Mouse (Mus musculus) adrenal gland (tissue): ENCODE data around the gene Vipas39.
"Not testable (repeated sequence)": the region's sequence is repeated elsewhere in the genome, so short reads cannot be mapped to it uniquely, and the experiment has no call there.

Experiments used
- intact Hi-C: fragments of 180-260 bp; cut with DNase I; formaldehyde crosslinking; loops from one replicate; pipeline ENCODE4 v1.15.1; 2025
- long read RNA-seq, 2 experiments: library from polyadenylated mRNA; unstranded; transcript quantifications; one replicate each; pipeline ENCODE4 v2.0.0; 2020; ENCODE audit warnings: borderline replicate concordance in 1 of 2; ENCODE audit not compliant: insufficient replicate concordance in 1 of 2

Vipas39 gene
- long read RNA-seq, experiment 1, transcript Vipas39-202 (20 exons, 2,524 nt), result major isoform, 17 of 21 reads
- long read RNA-seq, experiment 1, partial matches to known transcripts, result 2 of 21 reads
- long read RNA-seq, experiment 1, other reads (novel, unspliced or antisense), result 1 of 21 reads
- long read RNA-seq, experiment 2, transcript Vipas39-206 (12 exons, 1,790 nt), result minor isoform, 5 of 27 reads
- long read RNA-seq, experiment 2, transcript Vipas39-202 (20 exons, 2,524 nt), result major isoform, 12 of 27 reads
- long read RNA-seq, experiment 2, partial matches to known transcripts, result 7 of 27 reads
- long read RNA-seq, experiment 2, other reads (novel, unspliced or antisense), result 3 of 27 reads

DNA sequence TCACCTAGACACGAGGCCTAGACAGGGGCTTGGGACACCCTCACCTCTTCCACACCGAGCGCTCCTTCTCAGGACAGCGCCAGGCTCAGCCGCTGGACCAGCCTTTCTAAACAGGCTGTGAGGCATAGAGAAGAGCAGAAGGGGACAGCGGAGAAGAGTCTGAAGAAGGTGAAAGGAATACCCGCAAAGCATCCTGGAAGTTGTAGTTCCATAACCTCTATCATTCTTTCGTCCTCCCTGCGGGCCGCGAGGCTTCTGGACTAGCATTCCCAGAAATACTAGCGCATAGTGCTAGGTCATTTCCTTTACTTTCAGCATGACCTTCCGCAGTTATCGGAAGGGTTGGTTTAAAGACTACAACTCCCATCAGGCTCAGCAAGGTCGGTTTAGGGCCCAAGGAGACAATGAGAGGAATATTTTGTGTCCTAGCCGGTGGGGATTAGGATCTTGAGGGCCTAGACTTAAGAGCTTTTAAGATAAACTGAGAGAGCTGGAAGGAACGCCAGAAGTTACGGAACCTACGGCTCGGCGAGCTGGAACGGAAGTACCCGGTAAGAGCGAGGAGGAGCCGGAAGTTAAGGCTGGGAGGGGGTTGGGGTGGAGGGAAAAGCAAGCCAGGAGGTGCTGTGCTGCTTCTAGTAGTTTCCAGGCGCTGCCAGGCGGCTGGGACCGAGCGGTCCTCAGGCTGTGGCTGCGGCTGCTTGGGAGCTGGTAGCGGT is at the start of gene Vipas39, which contains the start of gene Ahsa1:
TSS of gene Vipas39 (minus strand) at position 149 of the 719 bp plus-strand sequence.
TSS of gene Ahsa1 (plus strand) at position 372 of the 719 bp plus-strand sequence.
- intact Hi-C loops, result loop anchor here (5.0 kb wide), 2 partner anchors 66 to 156 kb away; no protein-coding TSS in a partner anchor

DNA sequence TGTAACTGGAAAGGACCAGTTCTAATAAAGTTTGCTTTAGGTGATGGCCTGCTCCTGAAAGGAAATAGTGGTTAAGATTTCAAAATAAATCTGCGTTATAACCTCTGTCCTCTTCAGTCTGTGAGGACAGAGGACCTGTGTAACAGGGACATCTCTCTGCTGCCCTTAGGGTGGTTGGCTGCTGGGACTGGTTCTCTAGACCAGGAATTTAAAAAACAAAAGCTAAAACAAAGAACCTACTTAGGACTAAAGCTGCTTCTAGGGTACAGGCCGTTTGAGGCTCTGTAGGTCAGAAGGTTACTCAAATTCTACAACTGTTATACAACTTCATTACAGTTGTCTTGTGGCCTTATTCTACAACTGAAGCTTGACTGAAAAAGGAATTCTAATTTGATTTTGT is 47.0 kb upstream of the Vipas39 start:
- intact Hi-C loops, result no loop called here

DNA sequence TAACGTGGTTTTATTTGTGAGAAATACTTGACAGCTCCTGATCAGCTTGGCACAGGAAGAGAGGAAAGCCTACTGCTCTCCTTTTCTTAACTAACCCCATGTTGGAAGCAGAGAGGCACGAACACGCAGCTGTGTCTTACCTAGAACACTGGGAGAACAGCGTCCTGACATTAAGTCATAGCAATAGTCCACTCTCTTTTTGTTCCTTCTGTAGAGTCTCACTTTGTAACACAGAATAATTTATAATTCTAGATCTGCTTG is 40.5 kb upstream of the Vipas39 start:
- intact Hi-C loops, result not testable (repeated sequence)

DNA sequence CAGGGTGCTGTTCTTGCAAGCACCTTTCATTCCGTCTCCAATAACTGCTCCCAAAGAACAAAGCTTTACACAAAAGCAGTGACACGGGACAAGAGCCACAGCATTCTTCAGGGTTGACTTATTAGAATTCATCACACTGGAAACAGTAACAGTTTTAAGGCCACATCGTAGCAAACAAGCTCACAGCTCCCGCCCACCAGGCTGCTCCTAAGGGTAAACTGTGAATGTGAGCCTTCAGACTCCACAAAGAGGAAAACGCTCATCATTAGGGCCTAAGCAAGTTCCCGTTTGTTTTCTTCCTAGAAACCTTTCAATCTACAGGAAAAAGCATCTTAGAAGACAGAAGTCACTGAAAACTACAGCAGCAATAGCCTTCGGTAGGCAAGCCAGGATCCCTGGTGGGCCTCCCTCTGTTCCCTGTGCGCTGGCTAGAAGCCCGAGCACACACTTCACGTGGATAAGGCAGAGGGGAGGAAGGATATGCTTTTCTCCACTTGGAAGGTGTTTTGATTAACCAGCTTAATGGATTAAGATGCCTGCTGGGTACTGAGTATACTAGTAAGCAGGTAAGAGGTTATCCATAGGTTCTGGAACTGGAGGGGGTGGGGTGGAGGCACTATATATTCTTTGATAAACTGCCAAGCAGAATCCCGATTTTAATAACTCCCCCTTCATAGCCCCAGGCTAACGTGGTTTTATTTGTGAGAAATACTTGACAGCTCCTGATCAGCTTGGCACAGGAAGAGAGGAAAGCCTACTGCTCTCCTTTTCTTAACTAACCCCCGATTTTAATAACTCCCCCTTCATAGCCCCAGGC is 39.9 kb upstream of the Vipas39 start:
- intact Hi-C loops, result no loop called here

DNA sequence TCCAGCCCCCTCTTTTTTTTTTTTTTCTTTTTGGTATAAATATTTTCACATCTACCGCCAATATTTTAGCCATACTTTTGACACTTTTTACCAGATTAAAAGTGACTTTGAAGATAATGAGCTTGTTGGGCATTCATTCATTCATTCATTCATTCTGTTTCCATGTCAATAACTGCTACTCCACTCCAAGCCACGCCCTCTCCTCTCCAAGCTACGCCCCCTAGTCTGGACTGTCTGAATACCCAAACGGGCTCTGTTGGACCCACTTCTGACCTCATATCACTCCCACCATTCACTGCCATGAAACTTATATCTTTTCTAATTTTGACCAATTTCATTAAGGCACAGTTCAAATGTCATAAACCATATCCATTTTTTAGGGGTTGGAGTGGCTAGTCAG is 35.1 kb upstream of the Vipas39 start:
- intact Hi-C loops, result no loop called here

DNA sequence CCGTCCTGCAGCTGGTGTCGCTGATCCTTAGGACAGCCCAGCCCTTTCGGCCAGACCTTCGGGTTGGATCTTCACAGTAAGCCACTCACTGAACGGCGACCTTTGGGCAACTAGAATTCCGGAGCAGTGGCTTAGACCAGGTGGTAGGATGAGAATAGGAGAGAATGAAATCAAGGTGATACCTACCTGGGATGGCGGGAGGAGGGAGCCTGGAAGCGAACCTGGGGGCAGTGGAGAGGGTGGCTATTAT is 34.3 kb upstream of the Vipas39 start:
- intact Hi-C loops, result no loop called here

DNA sequence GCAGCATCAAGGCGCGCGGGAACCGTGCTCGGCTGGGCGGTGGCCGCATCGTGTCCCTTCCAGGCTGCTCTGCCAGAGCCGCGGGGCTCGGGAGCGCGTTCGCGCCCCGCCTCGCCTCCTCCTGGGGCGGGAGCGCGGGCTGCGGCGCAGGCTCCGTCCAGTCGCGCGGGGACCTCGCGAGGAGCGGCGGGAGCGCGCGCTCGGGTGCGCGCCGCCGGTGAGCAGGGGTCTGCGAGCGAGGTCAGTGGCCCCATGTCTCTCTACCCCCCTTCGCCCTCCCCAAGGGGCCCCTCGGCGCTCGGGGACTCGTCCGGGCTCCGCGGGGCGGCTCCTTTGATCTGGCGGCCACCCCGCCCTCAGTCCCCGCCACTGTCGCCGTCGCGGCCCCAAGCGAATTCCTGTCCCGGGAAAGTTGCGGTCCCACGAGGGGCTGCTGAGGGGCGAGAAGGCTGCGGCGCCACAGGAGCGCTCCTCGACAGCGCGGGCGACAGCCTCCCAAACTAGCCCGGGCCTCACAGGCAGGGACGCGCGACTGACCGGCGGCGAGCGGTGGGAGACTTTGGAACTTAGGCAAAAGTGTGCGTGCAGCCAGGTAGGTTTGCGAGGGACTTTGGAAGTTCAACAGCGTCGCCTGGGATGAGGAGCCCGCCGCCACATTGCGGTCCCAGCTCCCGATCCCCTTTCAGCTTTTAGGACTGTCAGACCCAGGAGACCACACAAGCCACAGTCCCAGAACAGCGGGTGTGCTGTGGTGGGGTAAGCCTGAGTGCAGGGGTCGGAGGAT is 33.8 kb upstream of the Vipas39 start, which contains the start of gene Ism2:
TSS of gene Ism2 (minus strand) at position 49 of the 784 bp plus-strand sequence.
- intact Hi-C loops, result no loop called here

DNA sequence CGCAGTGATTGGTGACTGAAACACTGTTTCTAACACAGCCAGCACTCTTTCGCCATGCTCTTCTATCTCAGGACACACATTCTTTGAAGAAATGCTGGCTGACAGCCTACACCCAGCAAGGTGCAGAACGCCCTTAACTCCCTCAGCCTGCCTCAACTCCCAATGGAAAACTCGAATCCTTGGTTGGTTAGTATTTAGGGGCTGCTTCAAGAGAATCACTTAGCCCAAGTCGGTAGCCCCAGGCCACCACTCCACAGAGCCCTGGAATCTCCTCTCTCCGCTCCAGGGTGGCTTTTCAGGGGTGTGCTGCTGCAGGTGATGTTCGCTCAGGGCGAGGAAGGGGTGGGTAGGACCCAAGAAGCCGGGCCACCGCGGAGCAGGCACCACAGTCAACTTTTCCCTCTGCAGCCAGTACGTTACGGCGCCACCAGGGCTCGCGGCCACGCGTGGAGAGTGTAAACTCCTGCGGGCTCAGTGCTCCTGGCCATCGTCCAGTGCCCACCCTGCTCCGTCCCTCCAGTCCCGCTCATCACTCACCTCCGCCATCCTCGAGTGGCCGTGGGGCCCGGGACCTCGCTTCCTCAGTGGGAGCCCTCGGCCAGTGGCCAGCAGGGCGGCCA is 33.1 kb upstream of the Vipas39 start:
- intact Hi-C loops, result no loop called here

DNA sequence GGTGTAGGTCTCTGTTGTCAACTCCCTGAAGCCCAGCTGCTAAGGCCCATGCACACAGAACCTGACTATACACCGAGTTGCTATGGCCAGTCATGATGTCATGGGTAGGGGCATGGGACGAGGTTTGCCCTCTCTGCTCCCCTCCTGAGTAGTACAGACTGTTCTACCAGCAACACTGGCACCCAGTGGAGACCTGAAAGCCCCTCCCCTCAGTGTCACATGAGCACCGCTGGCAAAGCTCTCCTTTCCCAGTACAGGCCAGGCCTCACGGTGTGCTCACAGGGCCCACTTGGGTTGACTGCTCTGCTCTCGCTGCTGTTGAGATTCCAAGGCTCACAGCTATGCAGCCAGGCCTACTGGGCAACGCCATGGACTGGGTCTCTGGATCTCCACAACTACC is 27.9 kb upstream of the Vipas39 start:
- intact Hi-C loops, result no loop called here

DNA sequence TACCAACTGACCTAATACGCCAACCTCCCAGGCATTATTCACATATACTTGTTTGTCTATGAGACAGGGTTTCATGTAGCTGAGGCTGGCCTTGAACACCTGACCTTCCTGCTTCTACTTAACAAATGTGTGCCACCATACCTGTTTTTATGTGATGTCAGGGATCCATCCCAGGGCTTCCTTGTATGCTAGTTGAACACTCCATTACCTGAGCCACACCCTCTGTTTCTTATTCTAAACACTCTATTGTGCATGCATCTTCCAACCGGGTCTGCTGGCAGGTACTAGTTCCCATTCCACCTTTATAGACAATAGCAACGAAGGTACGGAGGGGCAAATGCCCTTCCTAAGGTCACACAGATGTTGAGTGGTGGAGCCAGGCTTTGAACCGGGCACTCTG is 23.0 kb upstream of the Vipas39 start:
- intact Hi-C loops, result no loop called here

DNA sequence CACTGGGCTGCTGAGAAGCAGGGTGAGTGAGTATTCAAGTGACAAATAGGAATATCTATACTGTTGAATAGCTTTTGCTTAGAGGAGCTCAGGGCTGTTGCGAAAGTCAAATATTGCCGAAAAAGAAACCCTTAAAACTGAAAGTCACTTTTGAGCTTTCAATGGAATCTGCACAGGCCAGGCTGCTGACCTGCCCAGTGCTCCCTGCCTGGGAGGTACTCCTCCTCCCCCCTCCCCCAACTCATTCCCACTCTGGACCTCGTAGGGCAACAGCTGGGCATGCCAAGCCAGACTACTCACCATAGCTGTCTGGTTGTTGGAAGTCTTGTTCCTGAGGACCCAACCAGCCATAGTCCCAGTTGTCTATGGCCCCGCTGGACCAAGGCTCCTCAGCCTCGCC is 18.7 kb upstream of the Vipas39 start:
- intact Hi-C loops, result no loop called here

DNA sequence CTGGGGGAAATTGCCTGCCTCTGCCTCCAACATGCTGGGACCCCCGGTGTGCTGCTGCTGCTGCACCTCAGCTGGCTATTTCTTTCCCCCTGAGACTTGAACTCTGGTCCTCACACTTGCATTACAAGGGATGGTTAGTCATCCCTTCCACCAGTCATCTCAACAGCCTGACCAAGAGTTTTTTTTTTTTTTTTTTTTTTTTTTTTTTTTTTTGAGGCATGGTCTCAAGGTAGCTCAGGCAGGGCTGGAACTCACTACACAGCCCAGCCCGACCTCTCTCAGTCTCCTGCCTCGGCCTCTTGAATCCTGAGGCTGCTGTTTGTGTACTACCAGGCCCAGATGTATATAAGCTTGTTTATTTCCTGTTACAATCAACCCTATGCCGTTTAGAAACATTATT is 18.2 kb upstream of the Vipas39 start:
- intact Hi-C loops, result no loop called here

DNA sequence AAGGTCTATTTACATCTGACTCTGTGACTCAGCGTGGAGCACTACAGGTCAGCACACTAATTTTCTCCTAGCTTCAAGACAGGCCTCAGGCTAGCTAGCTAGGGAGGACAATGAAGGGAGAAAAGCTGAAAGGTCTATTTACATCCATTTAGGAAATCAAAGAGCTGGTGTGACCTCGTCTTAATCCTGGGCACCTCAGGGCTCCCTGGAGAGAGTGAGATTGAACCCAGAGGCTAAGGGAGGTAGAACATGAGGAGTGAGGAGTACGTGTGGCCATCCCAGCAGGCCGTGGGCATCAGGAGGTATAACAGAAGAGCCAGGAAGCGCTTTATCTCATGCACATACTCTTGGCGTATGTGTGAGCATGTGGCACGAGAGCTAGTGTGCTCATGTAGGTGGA is 17.6 kb upstream of the Vipas39 start:
- intact Hi-C loops, result no loop called here

DNA sequence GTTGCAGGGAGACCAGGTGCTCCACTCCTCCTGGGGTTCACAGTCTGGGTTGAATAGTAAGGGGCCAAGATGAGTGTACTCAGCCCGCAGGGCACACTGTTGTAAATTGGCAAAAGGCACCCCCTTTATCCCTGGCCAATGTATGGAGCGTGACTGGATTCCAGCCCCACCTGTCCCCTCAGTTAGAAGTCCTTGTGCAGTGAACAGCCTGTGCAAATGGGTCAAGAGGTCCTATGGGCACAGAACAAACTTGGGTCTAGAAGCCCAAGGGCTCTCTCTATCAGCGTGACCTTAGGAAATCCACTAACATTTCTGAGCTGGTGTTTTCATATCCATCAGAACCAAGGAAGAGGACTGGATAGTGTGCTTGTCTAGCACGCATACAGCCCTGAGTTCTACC is 16.7 kb upstream of the Vipas39 start:
- intact Hi-C loops, result no loop called here

DNA sequence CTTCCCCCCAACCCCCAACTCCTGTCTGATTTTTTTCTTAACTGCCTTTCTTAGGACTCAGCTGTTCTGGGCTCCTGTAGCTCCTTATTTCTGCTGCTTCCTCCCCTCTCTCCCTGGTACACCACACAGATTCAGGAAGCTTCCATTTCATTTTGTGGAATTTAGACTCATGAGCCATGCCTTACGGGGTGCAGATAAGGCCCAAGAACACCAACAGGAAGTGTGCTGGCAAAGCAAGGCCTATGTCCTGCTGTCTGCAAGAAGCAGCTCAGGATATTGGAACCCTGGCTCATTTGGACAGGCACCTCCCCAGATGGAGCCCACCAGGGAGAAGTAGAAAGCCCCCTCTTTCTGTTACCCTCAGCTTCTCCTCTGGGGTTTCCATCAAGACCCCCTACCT is 15.7 kb upstream of the Vipas39 start:
- intact Hi-C loops, result no loop called here

DNA sequence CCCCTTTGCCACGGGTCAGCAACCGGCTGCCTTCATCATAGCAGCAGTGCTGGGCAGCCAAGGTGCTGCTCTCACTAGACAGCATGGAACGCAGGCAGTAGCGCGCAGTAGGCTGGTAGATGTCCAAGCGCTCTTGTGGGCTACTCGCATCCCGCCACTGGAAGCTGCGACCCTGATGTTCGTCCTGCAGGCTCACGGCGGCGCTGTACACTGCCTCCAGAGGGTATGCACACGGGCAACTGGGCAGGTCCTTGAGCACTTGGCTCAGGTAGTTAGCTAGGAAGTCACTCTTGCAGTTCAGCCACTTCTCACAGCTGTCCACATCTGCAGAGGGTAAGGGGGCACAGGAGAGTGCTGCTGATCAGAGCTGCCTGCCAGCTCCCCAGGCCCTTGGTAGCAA is 13.8 kb upstream of the Vipas39 start:
- intact Hi-C loops, result loop anchor here (5.0 kb wide), 1 partner anchor 37 kb away; no protein-coding TSS in a partner anchor

DNA sequence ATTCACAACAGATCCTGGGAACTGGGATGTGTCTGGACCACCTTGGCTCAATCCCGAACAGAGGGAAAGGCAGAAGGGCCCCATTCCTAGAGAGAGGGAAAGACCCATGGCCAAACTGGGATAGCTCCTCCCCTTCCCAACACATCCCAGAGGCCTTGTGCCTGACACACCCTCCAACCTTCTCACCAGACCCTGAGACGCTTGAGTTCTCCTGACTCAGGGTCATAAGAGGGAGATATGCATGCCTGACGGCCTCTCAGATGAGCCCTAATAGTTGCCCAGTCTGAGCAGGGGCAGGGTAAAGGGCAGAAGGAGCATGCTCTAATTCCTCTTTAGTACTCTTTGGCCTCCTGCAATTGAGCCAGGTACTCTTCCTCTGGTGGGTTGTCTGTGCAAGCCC is 13.3 kb upstream of the Vipas39 start:
- intact Hi-C loops, result loop anchor here (5.0 kb wide), 1 partner anchor 38 kb away; no protein-coding TSS in a partner anchor

DNA sequence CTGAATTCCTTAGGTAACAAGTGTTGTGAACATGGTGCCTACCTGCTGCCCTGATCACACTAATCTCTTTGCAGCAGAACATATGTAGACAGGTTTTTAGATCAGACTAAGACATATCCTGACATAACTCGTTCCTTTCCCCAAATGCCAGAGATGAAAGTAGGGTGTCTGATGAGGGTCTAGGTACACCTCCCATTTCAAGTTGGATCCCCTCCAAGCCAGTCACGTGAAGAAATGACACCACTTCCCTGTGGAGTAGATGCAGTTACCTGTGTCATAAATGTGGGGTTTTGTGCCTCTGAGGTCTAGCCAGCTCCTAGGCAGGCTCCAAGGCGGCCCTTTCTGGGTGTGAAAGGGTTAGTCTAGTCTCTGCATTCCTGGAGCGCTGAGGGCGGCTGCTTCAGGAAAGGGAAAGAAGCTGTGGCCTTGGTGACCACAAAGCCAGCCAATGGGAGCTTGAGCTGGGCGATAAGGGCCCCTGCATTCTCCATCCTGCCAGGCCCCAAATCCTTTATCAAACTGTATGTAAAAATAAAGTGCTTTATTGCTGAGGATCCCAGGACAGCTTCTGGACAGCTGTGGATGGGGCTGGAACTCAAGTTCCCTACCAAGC is 12.2 kb upstream of the Vipas39 start:
- intact Hi-C loops, result loop anchor here (5.0 kb wide), 1 partner anchor 39 kb away; no protein-coding TSS in a partner anchor

DNA sequence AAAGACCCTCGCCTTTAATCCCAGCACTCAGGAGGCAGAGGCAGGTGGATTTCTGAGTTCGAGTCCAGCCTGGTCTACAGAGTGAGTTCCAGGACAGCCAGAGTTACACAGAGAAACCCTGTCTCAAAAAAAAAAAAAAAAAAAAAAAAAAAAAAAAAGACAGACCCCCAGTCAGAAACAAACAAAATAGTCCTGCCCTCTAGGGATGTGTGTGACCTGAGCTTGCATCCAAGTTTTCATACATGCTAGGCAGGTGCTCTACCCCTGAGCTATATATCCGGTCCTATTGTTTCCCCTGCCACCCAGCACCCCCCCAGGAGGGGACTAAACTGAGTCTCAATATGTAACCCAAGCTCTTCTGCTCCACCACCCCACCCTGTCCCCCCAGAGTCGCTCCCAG is 11.2 kb upstream of the Vipas39 start:
- intact Hi-C loops, result loop anchor here (5.0 kb wide), 1 partner anchor 40 kb away; no protein-coding TSS in a partner anchor
